Mouse (Mus musculus) embryonic stem cell, embryonic (primary cell): ENCODE data around the gene Acly.

Experiments used
- CTCF ChIA-PET, 4 experiments: fragments of 300-600 bp in 2 of 4; fragments of 350-600 bp in 2 of 4; sonication (Branson Sonifier 250); formaldehyde crosslinking; loops; one replicate each; lab custom pipeline; 2022; ENCODE audit warnings: inconsistent platforms in 2 of 4; lab: Charles Lee
- POLR2A ChIA-PET, 4 experiments: fragments of 300-600 bp in 2 of 4; fragments of 350-600 bp in 2 of 4; sonication (Branson Sonifier 250); formaldehyde crosslinking; loops; one replicate each; lab custom pipeline; 2022; ENCODE audit warnings: antibody characterized with exemption in 4 of 4, inconsistent platforms in 1 of 4; lab: Charles Lee

Gene Acly

GRCm38 (mm10) chr11:100504990-100505660, 22.7 kb downstream of the Acly start:
- ChIA-PET POLR2A (interaction anchor here (0.6 to 6.9 kb wide), 24 partner anchors 8 to 185 kb away, joined by 3 to 56 read pairs (median 6); partner anchors contain the start of genes Acly (in 2 of the 4), Eif1 (in 1 of the 4) and Klhl11 (in 1 of the 4)), CTCF (interaction anchor here in 2 of 4 experiments (0.6 to 1.1 kb wide), 3 partner anchors 21 to 1439 kb away, joined by 3 to 5 read pairs (median 3); partner anchors contain the start of gene Klhl11 (in 1 of the 2))

DNA sequence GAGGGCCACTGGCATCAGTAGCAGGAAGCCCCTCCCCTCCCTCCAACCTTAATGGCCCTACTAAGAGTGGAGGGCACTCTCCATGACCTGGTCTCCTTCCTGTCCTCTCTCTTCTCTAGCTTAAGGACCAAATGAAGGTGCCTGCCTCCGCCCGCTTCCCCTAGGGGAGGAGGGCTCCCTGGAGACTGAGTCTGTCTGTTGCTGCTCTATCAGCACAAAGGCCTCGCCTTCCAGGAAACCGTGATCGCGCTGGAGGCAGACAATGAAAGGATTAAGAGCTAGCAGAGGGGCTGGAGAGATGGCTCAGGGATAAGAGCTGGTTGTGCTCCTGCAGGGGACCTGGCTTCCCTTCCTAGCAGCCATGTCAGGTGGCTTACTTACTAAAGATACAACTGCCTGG, 26.5 kb downstream of the Acly start:
- ChIA-PET CTCF (interaction anchor here in 2 of 4 experiments (0.7 to 1.4 kb wide), 2 partner anchors 15 to 29 kb away, joined by 3 read pairs; partner anchors contain the start of gene Klhl11 (in 1 of the 2)), POLR2A (interaction anchor here (0.6 to 6.9 kb wide), 22 partner anchors 9 to 755 kb away, joined by 3 to 56 read pairs (median 4); partner anchors contain the start of genes Acly (in 3 of the 4) and Klhl11 (in 3 of the 4))

GRCm38 (mm10) chr11:100500651-100501050, 27.1 kb downstream of the Acly start:
- ChIA-PET CTCF (no interaction called here), POLR2A (interaction anchor here in 3 of 4 experiments (0.6 to 6.9 kb wide), 9 partner anchors 10 to 755 kb away, joined by 3 to 38 read pairs (median 6); partner anchors contain the start of genes Acly (in 2 of the 3) and Klhl11 (in 1 of the 3))

GRCm38 (mm10) chr11:100500241-100500640, 27.6 kb downstream of the Acly start:
- POLR2A ChIA-PET: interaction anchor here in 2 of 4 experiments (1.1 to 6.9 kb wide), 8 partner anchors 10 to 178 kb away, joined by 3 to 38 read pairs (median 5); partner anchors contain the start of gene Acly (in 2 of the 2)

GRCm38 (mm10) chr11:100493771-100494170, 34.0 kb downstream of the Acly start:
- POLR2A ChIA-PET: interaction anchor here in 3 of 4 experiments (0.6 to 4.9 kb wide), 14 partner anchors 8 to 111 kb away, joined by 3 to 24 read pairs (median 4); partner anchors contain the start of gene Acly (in 2 of the 3)

More at GRCm38 (mm10) chr11:100500241-100500640, 27.6 kb downstream of the Acly start:
- CTCF ChIA-PET: no interaction called here

GRCm38 (mm10) chr11:100490951-100491350, 36.8 kb downstream of the Acly start:
- POLR2A ChIA-PET: interaction anchor here in 3 of 4 experiments (0.8 to 6.1 kb wide), 5 partner anchors 13 to 37 kb away, joined by 3 to 38 read pairs (median 4); partner anchors contain the start of genes Klhl11 (in 2 of the 3) and Acly (in 1 of the 3)
- CTCF ChIA-PET: interaction anchor here in 2 of 4 experiments (0.6 to 1.2 kb wide), 5 partner anchors 8 to 167 kb away, joined by 3 to 4 read pairs (median 3); partner anchors contain the start of gene Klhl11 (in 1 of the 2)

More at GRCm38 (mm10) chr11:100493771-100494170, 34.0 kb downstream of the Acly start:
- CTCF ChIA-PET: interaction anchor here in 1 of 4 experiments (0.9 kb wide), 1 partner anchor 21 kb away, joined by 3 read pairs; the partner anchor contains the start of gene Klhl11

DNA sequence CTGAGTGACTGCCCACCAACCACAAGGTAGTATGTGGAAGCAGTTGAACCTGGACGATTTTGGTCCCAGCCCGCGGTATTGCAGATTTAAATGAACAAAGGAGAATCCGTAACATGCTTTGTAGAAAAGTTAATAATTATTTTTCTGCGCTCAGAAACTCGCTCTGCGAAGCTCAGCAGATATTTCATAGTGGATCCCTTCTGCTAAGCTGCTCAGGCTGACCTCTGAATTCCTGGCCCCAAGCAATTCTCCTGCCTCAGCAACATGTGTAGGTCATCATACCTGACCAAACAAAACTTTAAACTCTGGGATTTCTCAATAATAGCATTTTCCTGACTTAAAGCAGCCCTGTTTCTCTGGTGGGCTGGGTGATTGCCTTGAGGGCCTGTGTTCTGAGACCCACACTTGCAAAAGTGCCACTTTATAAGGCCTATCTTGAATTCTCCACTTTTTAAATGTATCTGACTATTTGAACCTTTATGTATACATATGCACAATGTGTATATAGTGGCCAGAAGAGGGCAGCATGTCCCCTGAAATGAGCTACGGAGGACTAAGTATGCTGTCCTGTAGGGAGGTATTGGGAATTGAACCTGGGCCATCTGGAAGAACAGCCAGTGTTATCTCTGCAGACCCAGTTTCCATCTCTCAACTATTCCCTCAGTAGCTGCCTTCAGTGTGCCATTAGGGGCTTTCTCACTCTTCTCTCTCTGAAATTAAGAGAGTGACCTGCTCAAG, 41.8 kb downstream of the Acly start:
- POLR2A ChIA-PET: interaction anchor here (0.6 to 3.4 kb wide), 16 partner anchors 9 to 166 kb away, joined by 4 to 21 read pairs (median 6); partner anchors contain the start of genes Klhl11 (in 4 of the 4), Acly (in 3 of the 4) and Eif1 (in 2 of the 4)
- CTCF ChIA-PET: interaction anchor here in 3 of 4 experiments (0.5 to 2.0 kb wide), 18 partner anchors 9 to 408 kb away, joined by 3 to 7 read pairs (median 3); partner anchors contain the start of genes Acly (in 1 of the 3), Hspb9 (in 1 of the 3), Jup (in 1 of the 3) and Klhl10 (in 1 of the 3)

DNA sequence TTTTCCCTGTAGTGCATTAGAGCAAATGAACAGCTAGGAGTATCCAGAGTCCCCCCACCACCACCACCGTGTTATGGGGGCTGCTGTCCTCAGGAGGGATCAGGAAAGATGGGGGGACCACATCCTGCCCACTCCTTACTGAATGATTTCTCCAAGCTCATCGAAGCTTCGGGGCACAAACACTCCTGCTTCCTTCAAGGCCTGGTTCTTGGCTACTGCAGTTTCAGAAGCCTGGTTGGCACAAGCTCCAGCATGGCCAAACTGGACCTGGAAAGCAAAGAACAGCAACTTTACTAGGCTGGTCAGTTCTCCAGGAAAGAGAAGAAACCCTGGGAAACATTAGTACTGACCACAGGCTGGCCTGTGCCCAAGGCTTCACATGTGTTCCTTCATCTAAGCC, 43.3 kb downstream of the Acly start:
- POLR2A ChIA-PET: interaction anchor here in 3 of 4 experiments (0.5 to 3.3 kb wide), 7 partner anchors 11 to 53 kb away, joined by 3 to 16 read pairs (median 3); partner anchors contain the start of genes Acly (in 1 of the 3) and Klhl11 (in 1 of the 3)
- CTCF ChIA-PET: no interaction called here

DNA sequence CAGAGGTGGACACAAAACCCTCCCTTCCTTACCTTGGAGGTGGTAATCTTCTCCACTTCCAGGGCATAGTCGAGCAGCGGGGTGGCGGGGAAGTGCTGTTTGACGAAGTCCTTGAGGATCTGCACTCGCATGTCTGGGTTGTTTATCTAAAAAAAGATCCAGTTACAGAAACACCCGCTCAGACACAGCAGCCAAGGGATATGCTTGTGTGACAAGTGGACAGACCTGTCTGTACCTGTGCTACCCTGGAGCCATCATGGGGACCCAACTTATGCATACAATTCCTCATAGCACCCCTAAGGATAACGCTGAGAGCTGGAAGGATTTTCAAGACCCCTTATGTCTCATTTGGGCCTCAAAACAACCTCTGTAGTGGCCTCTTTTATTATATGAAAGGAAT, 48.6 kb downstream of the Acly start:
- POLR2A ChIA-PET: interaction anchor here in 3 of 4 experiments (0.5 to 1.2 kb wide), 10 partner anchors 8 to 159 kb away, joined by 3 to 5 read pairs (median 3); partner anchors contain the start of genes Acly (in 1 of the 3) and Eif1 (in 1 of the 3)
- CTCF ChIA-PET: interaction anchor here in 1 of 4 experiments (0.7 kb wide), 1 partner anchor 162 kb away, joined by 3 read pairs; no protein-coding TSS in a partner anchor

DNA sequence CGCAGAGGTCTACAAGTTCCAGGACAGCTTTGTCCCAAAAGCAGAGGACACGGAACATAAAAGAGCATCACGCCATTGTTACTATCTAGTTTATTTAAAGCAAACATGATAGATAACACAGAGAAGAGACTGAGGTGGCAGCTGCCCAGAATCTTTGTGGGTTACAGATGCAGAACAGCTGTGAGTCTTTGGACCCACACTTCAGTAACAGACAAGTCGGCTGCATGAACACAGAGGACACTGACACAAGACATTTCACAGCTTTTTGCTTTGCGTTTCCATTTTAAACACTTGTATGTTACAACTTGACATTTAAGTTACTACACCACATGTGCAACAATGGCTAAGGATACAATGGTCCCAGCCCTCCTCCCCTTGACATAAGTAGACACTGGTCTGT, 51.5 kb downstream of the Acly start:
- ChIA-PET CTCF (no interaction called here), POLR2A (interaction anchor here in 3 of 4 experiments (0.6 to 3.7 kb wide), 11 partner anchors 11 to 156 kb away, joined by 3 to 21 read pairs (median 5); partner anchors contain the start of genes Acly (in 2 of the 3), Eif1 (in 1 of the 3) and Jup (in 1 of the 3))

DNA sequence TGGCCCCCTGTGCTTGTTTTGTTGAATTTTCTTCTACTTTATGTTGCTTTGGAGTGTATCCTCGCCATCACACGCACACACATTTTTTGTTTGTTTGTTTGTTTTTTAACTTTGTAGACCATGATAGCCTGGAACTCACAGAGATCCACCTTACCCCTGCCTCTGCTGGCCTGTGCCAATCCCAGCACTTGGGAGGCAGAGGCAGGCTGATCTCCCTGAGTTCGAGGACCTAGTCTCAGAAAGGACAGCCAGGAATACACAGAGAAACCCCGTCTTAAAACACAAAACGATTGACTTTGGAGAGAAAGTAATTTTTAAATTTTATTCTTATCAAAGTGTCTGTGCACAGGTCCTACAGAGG, 54.9 kb downstream of the Acly start:
- CTCF ChIA-PET: interaction anchor here in 2 of 4 experiments (0.8 to 1.5 kb wide), 13 partner anchors 16 to 111 kb away, joined by 3 to 8 read pairs (median 3); partner anchors contain the start of genes Acly (in 2 of the 2) and Jup (in 1 of the 2)
- POLR2A ChIA-PET: interaction anchor here (0.6 to 4.4 kb wide), 61 partner anchors 8 to 1551 kb away, joined by 3 to 30 read pairs (median 5); partner anchors contain the start of genes Acly (in 3 of the 4), Jup (in 3 of the 4), Eif1 (in 2 of the 4) and Klhl10 (in 2 of the 4)

DNA sequence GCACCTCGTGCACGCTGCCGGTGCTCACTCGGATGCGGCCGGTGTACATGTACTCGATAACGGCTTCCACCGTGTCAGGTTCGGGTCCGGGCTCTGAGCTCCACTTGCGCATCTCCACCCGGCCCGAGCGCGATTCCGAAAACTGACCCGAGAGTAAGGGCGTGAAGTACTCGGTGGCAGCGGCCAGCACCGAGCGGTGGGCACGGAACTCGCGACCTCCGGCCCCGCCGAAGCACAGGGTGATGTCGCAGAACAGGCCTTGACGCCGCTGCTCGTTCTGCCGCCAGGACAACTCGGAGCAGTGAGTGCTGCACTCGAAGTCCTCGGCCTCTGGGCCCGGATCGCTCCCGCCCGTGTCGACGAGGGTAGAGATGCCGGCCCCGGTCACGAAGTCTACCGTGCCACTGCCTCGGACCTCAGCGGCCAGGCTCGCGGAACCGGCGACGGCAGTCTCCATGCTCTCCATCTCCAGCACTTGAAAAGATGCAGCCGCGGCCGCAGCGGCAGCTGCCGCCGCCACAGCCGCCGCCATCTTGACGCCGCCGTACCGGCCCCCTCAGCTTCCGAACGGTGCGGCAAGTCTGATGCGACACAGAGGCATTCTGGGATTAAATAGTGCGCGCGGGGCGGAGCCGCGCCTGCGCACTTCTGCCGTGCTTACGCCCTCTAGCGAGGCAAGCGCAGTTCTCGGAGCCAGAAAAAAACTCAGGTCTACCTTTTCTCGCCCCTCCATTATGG, 55.4 kb downstream of the Acly start, which contains the start of gene Klhl11:
Klhl11 (minus strand) TSS at position 545 of the 738 bp plus-strand sequence.
- POLR2A ChIA-PET: interaction anchor here (0.6 to 4.4 kb wide), 100 partner anchors 8 to 1551 kb away, joined by 3 to 30 read pairs (median 4); partner anchors contain the start of genes Acly (in 3 of the 4), Jup (in 3 of the 4), Klhl10 (in 3 of the 4) and Nt5c3b (in 3 of the 4)
- CTCF ChIA-PET: interaction anchor here (0.6 to 1.5 kb wide), 30 partner anchors 14 to 1568 kb away, joined by 3 to 8 read pairs (median 3); partner anchors contain the start of genes Acly (in 2 of the 4), Fkbp10 (in 1 of the 4) and Jup (in 1 of the 4)

DNA sequence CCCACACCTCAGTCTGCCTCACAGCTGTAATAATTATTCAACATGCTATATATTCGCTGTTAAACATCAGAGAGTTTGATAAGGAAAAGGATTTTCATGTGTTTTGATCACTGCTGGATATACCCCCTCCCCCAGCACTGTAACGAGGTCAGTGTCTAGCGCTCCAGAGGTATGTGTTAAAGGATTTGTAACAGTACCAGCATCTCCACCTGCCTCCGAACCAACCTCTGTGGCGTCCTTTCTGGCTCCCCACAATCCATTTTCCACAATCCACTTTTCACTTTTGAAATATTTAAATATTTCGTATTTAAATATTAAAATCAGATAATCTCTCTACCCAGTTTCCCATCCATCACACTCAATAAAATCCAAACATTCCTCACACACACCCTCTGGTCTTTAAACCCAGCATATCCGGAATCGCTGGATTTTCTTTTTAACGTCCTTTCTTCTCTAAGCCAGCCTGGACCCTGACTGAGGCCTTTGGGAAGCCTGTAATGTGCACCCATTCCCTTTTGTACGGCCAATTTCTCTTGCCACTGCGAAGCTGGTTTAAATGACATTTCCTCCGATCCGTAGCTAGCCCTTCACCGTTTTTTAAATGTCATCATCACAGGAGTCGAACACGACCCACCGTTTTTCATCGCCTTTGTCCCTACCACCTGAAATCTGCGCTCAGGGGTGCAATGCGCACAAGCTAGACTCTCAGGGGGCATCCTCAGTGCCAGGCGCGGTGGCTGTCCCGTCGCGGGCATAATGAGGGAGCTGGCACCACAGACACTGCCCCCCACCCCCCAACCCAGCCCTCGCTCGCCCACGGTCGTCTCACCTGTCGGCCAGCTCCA, 56.2 kb downstream of the Acly start:
- ChIA-PET CTCF (interaction anchor here (0.6 to 1.5 kb wide), 17 partner anchors 15 to 1568 kb away, joined by 3 to 8 read pairs (median 3); partner anchors contain the start of genes Acly (in 1 of the 4) and Jup (in 1 of the 4)), POLR2A (interaction anchor here (0.6 to 4.4 kb wide), 88 partner anchors 8 to 337 kb away, joined by 3 to 30 read pairs (median 4); partner anchors contain the start of genes Acly (in 3 of the 4), Jup (in 3 of the 4), Klhl10 (in 3 of the 4) and Nt5c3b (in 3 of the 4))

GRCm38 (mm10) chr11:100465833-100466232, 62.0 kb downstream of the Acly start:
- POLR2A ChIA-PET: interaction anchor here in 2 of 4 experiments (0.6 to 1.0 kb wide), 5 partner anchors 13 to 834 kb away, joined by 3 to 8 read pairs (median 3); partner anchors contain the start of gene Acly (in 1 of the 2)
- CTCF ChIA-PET: interaction anchor here in 1 of 4 experiments (0.5 kb wide), 1 partner anchor 41 kb away, joined by 3 read pairs; no protein-coding TSS in a partner anchor
